Mouse (Mus musculus): Measurements from ENCODE around the gene Yjefn3. TPM values are rescaled to one million over a fixed set of nuclear protein-coding genes. Genes with fewer than 3 reads are reported as not detected.

Gene Yjefn3
- polyA plus RNA-seq, 1 experiment = not detected

GRCm38 (mm10) chr8:69935431-69935830 lies 32.9 kb upstream of the Yjefn3 start:
- H3K4me1 ChIP-seq (ENCODE audit: control insufficient read depth, insufficient read depth, low read length) = peaks cover 4% of the 10 kb centered on the region; the same call in 1 of the 2 replicates
- no peak for TF ChIP-seq POLR2A (IDR thresholded peaks at IDR 0.05; ENCODE audit: insufficient read depth, low read depth, low read length)
- no peak for TF ChIP-seq CTCF (IDR thresholded peaks at IDR 0.05; ENCODE audit: insufficient read depth, low read depth, low read length)
- WGBS = 96% methylated on average over 3 of the region's 3 CpGs
- no peak overlapping the region for H3K27ac ChIP-seq (ENCODE audit: insufficient read depth, low read depth, low read length)
- no peak overlapping the region for H3K4me3 ChIP-seq (ENCODE audit: insufficient read depth, low read depth, low read length)

GRCm38 (mm10) chr8:69934582-69934981 lies 32.1 kb upstream of the Yjefn3 start:
- WGBS = 90% methylated on average over 5 of the region's 5 CpGs

GRCm38 (mm10) chr8:69933811-69934210 lies 31.3 kb upstream of the Yjefn3 start:
- Histone ChIP-seq H3K4me1 (ENCODE audit: control insufficient read depth, insufficient read depth, low read length) (0 out of 2 replicates have a peak, but pooled peaks cover 4% of the 10 kb centered on the region), H3K27ac (ENCODE audit: insufficient read depth, low read depth, low read length) (no peak overlapping the region), H3K4me3 (ENCODE audit: insufficient read depth, low read depth, low read length) (no peak overlapping the region)
- 87% methylated on average over 2 of the region's 2 CpGs for WGBS
- TF ChIP-seq POLR2A (IDR thresholded peaks at IDR 0.05; ENCODE audit: insufficient read depth, low read depth, low read length) (no peak), CTCF (IDR thresholded peaks at IDR 0.05; ENCODE audit: insufficient read depth, low read depth, low read length) (no peak)

More at GRCm38 (mm10) chr8:69934582-69934981, 32.1 kb upstream of the Yjefn3 start:
- no peak overlapping the region for H3K4me3 ChIP-seq (ENCODE audit: insufficient read depth, low read depth, low read length)
- no peak overlapping the region for H3K27ac ChIP-seq (ENCODE audit: insufficient read depth, low read depth, low read length)
- 0 out of 2 replicates have a peak, but pooled peaks cover 4% of the 10 kb centered on the region for H3K4me1 ChIP-seq (ENCODE audit: control insufficient read depth, insufficient read depth, low read length)
- TF ChIP-seq CTCF (IDR thresholded peaks at IDR 0.05; ENCODE audit: insufficient read depth, low read depth, low read length) = no peak
- TF ChIP-seq POLR2A (IDR thresholded peaks at IDR 0.05; ENCODE audit: insufficient read depth, low read depth, low read length) = no peak

GRCm38 (mm10) chr8:69926901-69927300 lies 24.4 kb upstream of the Yjefn3 start:
- H3K4me1 ChIP-seq (ENCODE audit: control insufficient read depth, insufficient read depth, low read length) = no peaks in the 10 kb centered on the region
- H3K4me3 ChIP-seq (ENCODE audit: insufficient read depth, low read depth, low read length) = no peak overlapping the region
- no peak for TF ChIP-seq CTCF (IDR thresholded peaks at IDR 0.05; ENCODE audit: insufficient read depth, low read depth, low read length)
- TF ChIP-seq POLR2A (IDR thresholded peaks at IDR 0.05; ENCODE audit: insufficient read depth, low read depth, low read length) = no peak
- no peak overlapping the region for H3K27ac ChIP-seq (ENCODE audit: insufficient read depth, low read depth, low read length)

- WGBS = 96% methylated on average over 1 of the region's 1 CpGs
- H3K27ac ChIP-seq (ENCODE audit: insufficient read depth, low read depth, low read length) = no peak overlapping the region
- H3K4me3 ChIP-seq (ENCODE audit: insufficient read depth, low read depth, low read length) = no peak overlapping the region
- TF ChIP-seq CTCF (IDR thresholded peaks at IDR 0.05; ENCODE audit: insufficient read depth, low read depth, low read length) = no peak
- TF ChIP-seq POLR2A (IDR thresholded peaks at IDR 0.05; ENCODE audit: insufficient read depth, low read depth, low read length) = no peak
- peaks cover 13% of the 10 kb centered on the region for H3K4me1 ChIP-seq (ENCODE audit: control insufficient read depth, insufficient read depth, low read length)
Observed at GRCm38 (mm10) chr8:69923986-69924385, 21.5 kb upstream of the Yjefn3 start.

- TF ChIP-seq CTCF (IDR thresholded peaks at IDR 0.05; ENCODE audit: insufficient read depth, low read depth, low read length) (no peak), POLR2A (IDR thresholded peaks at IDR 0.05; ENCODE audit: insufficient read depth, low read depth, low read length) (no peak)
- 89% methylated on average over 2 of the region's 2 CpGs for WGBS
- Histone ChIP-seq H3K27ac (ENCODE audit: insufficient read depth, low read depth, low read length) (no peak overlapping the region), H3K4me3 (ENCODE audit: insufficient read depth, low read depth, low read length) (no peak overlapping the region), H3K4me1 (ENCODE audit: control insufficient read depth, insufficient read depth, low read length) (peaks cover 16% of the 10 kb centered on the region)
Observed at GRCm38 (mm10) chr8:69921141-69921540, 18.6 kb upstream of the Yjefn3 start.

GRCm38 (mm10) chr8:69919876-69920662 lies 17.6 kb upstream of the Yjefn3 start:
- WGBS = 45% methylated on average over 11 of the region's 11 CpGs
- no peak overlapping the region for H3K27ac ChIP-seq (ENCODE audit: insufficient read depth, low read depth, low read length)
- no peak for TF ChIP-seq POLR2A (IDR thresholded peaks at IDR 0.05; ENCODE audit: insufficient read depth, low read depth, low read length)
- no peak for TF ChIP-seq CTCF (IDR thresholded peaks at IDR 0.05; ENCODE audit: insufficient read depth, low read depth, low read length)
- peaks cover 23% of the 10 kb centered on the region for H3K4me1 ChIP-seq (ENCODE audit: control insufficient read depth, insufficient read depth, low read length)
- H3K4me3 ChIP-seq (ENCODE audit: insufficient read depth, low read depth, low read length) = no peak overlapping the region

- 69% methylated on average over 1 of the region's 1 CpGs for WGBS
- H3K27ac ChIP-seq (ENCODE audit: insufficient read depth, low read depth, low read length) = no peak overlapping the region
Observed at GRCm38 (mm10) chr8:69919010-69919409, 16.5 kb upstream of the Yjefn3 start.

GRCm38 (mm10) chr8:69918506-69918905 lies 16.0 kb upstream of the Yjefn3 start:
- Histone ChIP-seq H3K4me1 (ENCODE audit: control insufficient read depth, insufficient read depth, low read length) (peaks cover 34% of the 10 kb centered on the region), H3K27ac (ENCODE audit: insufficient read depth, low read depth, low read length) (no peak overlapping the region), H3K4me3 (ENCODE audit: insufficient read depth, low read depth, low read length) (no peak overlapping the region)
- no peak for TF ChIP-seq POLR2A (IDR thresholded peaks at IDR 0.05; ENCODE audit: insufficient read depth, low read depth, low read length)
- no peak for TF ChIP-seq CTCF (IDR thresholded peaks at IDR 0.05; ENCODE audit: insufficient read depth, low read depth, low read length)

More at GRCm38 (mm10) chr8:69919010-69919409, 16.5 kb upstream of the Yjefn3 start:
- TF ChIP-seq CTCF (IDR thresholded peaks at IDR 0.05; ENCODE audit: insufficient read depth, low read depth, low read length) (no peak), POLR2A (IDR thresholded peaks at IDR 0.05; ENCODE audit: insufficient read depth, low read depth, low read length) (no peak)
- H3K4me1 ChIP-seq (ENCODE audit: control insufficient read depth, insufficient read depth, low read length) = peaks cover 30% of the 10 kb centered on the region
- H3K4me3 ChIP-seq (ENCODE audit: insufficient read depth, low read depth, low read length) = no peak overlapping the region
